Mouse (Mus musculus) megakaryocyte, embryonic 14.5 days (primary cell): ENCODE measurements around the gene Syne3.

Experiments used
- FLI1 ChIP-seq: IDR thresholded peaks from 2 replicates; pipeline ENCODE4 v1.6.1; 2012; ENCODE audit warnings: low read length, inconsistent platforms, mixed read lengths
- GATA1 ChIP-seq: IDR thresholded peaks from 3 replicates; pipeline ENCODE4 v1.6.1; 2012; ENCODE audit warnings: mixed read lengths, low read length, inconsistent platforms, borderline replicate concordance

DNA sequence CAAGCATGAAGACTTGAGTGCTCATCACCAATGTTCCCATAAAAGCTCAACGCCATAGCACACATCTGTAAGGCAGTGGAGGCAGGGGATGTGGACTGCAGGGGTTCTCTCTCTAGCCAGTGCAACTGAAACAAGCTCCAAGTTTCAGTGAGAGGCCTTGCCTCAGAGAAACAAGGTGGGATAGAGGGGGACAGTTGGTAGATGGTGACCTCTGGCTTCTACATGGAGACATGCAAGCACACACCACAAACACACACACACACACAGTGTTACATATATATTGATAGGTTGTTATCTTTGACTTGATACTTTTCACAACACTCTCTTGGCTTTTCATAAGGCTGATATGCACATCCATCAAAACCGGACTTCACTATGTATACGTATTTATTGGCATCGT is 2.7 kb upstream of the Syne3 start:
- TF ChIP-seq GATA1 (no peak), FLI1 (no peak)
